Mouse (Mus musculus): ENCODE data around the gene Gm10320.

Gene Gm10320

GRCm38 (mm10) chr13:98461467-98461866 lies 30.3 kb downstream of the Gm10320 start:
- no peak for DNase-seq (ENCODE audit: low read depth)

DNA sequence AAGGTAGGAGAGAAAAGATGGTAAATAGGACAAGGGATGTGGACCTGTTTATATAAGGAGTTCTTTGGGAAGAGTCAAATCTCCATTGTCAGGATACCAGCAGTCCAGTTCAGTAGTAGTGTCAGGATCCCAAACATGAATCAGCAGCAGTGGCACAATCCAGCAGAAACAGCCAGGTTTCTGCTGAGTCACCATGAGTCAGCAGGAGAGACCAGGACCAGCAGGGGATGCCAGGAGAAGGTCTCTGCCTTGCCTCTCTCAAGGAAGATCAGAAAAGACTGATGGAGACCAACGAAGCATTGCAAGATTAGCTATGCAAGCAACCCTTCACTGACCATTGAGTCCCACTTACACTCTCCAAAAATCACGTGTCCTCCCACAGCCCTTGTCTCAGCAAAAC lies 35.4 kb downstream of the Gm10320 start:
- no peak for DNase-seq (ENCODE audit: low read depth)

DNA sequence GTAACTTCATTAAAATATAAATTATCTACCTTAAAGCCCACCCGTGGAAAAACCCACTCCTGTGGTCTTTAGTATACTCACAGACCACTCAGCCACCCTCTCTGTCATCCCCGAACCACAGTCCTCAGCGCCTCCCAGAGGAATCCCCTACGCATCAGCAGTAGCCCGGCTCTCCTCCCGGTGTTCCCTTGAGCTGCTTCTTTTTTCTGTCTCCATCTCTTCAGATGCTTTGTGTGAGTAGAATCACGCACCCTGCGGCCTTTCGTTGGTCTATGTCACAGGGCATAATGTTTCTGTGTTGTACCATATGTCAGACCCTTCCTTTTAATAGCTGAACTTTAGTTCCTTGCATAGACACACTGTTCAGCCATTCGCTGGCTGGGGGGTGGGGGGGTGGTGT lies 36.2 kb downstream of the Gm10320 start:
- no peak for DNase-seq (ENCODE audit: low read depth)

DNA sequence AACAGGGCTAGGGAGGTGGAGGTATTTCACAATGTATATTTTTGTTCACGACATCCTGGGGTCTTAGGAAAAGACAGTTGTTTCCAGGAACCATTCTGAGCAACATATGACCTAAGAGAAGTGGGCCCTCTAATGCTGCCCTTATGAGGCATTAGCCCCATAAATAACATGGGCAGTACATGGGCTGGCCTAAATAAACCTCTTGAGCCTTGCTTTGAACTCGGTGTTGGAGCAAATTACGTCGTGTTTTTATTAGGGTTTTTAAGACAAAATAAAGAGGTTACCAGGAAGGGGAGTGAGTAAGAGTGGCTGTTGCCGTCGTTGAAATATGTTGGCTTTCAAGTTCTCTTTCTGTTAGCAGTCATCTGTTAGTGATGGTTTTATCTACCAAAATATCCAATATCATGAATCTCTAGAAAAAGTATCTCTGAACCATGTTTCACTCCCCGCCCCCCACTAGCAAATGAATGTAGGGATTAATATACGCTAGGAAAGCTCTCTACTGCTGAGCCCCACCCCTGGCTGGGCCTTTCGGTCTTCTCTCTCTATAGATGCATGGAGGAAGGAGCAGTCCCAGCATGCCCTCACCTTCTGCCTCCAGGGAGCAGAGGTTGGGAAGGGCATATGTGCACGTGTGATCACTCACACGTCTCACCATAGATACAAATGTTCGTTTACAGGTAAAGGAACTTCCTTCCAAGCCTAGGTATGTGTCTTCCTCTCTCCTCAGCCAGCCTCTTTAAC lies 37.4 kb downstream of the Gm10320 start:
- no peak for DNase-seq (ENCODE audit: low read depth)

DNA sequence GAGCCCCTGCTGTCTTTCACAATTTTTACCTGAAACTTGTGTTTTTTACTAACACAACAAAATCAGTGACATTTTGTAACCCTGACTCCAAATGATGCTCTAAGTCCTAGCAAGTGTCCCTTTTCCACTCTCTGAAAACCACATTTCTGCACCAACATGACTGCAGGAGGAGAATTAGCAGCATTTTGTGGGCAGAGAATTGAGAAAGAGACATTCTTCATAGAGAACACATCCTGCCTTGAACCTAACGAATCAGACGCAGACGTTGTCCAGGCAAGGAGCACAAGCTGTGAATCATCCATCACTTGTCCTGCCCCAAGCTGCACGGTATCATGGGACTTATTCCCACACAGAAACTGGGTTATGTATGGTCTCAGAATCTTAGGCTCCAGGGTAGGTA lies 38.7 kb downstream of the Gm10320 start:
- no peak for DNase-seq (ENCODE audit: low read depth)

GRCm38 (mm10) chr13:98448696-98449095 lies 43.1 kb downstream of the Gm10320 start:
- no peak for DNase-seq (ENCODE audit: low read depth)

- DNase-seq (ENCODE audit: low read depth), result no peak
These were observed 44.1 kb downstream of the Gm10320 start for GRCm38 (mm10) chr13:98447741-98448140.

- no peak for DNase-seq (ENCODE audit: low read depth)
These were observed 46.2 kb downstream of the Gm10320 start for GRCm38 (mm10) chr13:98445391-98446125.

GRCm38 (mm10) chr13:98441001-98441400 lies 50.8 kb downstream of the Gm10320 start:
- DNase-seq (ENCODE audit: low read depth), result no peak

DNA sequence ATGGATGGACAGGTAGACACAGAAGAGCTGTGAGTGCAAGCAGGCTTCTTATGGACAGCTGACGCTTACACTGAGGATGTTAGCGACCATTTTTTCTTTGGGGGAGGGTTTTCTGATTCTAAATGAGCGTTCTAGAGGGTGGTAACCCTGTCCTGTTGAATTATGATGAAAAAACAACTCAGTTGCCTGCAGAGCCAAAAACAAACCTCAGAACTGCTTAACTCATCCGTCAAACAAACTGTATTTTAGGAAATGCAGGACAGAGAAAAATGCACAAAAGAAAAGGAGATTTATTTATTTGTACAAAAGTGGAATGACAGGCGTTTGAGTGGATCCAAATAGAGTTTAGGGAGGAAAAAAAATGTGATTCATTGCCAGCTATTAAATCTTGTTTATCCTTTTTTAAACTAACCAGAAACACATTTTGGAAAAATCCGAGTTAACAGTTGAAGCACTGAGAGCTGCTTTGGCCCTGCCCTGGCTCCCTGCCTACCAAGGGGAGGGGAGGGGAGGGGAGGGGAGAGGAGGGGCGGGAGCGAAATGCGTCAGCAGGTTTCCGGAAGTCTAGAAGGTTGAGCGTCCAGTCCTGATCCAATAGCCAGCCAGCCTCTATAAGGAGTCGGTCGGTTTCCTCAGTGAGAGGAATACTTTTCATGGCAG lies 51.4 kb downstream of the Gm10320 start:
- no peak for DNase-seq (ENCODE audit: low read depth)
